Mouse (Mus musculus) yolk sac, embryonic 10.5 days (tissue): ENCODE data around the gene Olfr971.
"Not testable (repeated sequence)": the region's sequence is repeated elsewhere in the genome, so short reads cannot be mapped to it uniquely, and the experiment has no call there.

Source experiments
- DNase-seq: peaks from one replicate; pipeline ENCODE4 v3.0.0-alpha.2; 2017; ENCODE audit warnings: low spot score

Gene Olfr971

DNA sequence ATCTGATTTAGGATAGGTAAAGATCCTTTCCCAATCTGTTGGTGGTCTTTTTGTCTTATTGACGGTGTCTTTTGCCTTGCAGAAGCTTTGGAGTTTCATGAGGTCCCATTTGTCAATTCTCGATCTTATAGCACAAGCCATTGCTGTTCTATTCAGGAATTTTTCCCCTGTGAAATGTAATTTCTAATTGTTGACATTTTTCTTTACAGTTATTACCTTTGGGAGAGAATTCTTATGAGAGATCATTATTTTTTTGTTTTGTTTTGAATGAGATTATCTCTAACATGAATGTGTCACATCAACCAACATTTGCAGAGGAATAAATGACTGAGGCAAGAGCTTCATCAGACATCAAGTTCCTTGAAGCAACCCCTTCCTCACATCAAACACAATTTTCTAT is at the start of gene Olfr971:
TSS of gene Olfr971 (plus strand) at position 301 of the 400 bp plus-strand sequence.
- DNase-seq = not testable (repeated sequence)

DNA sequence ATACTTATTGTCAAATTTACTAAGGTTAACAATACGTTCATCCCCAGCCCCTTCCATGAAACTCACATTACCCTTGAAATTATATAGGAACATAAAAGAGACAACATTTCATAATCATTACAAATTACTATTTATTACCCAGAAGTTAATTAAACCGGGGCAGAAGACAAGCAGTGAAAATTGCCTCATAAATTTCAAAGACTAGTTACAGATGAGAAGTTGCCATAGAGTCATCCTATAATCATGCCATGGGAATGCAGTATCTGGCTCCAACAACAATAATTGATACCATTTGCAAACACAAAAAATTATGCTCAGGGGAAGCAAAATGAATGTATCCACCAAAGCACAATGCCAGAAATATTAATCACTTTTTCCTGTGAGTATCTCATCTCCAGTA is 46.1 kb upstream of the Olfr971 start, which contains the start of gene Olfr969:
TSS of gene Olfr969 (plus strand) at position 388 of the 400 bp plus-strand sequence.
- DNase-seq = no peak

DNA sequence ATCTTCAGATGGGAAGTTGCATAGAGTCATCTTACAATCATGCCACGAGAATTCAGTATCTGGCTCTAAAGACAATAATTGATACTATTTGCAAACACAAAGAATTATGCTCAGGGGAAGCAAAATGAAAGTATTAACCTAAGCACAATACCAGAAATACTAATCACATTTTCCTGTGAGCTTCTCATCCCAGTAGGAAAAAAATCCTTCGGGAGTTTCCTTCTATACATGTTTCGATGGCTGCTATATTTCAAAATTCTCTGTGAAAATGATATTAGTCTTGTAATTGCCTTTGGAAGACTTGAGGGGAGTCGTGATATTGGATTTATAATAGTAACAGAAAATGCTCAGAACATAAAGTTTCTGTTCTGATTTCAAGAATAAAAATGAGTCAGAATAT is 28.1 kb upstream of the Olfr971 start, which contains the start of gene Olfr970:
TSS of gene Olfr970 (plus strand) at position 301 of the 400 bp plus-strand sequence.
- DNase-seq = no peak

DNA sequence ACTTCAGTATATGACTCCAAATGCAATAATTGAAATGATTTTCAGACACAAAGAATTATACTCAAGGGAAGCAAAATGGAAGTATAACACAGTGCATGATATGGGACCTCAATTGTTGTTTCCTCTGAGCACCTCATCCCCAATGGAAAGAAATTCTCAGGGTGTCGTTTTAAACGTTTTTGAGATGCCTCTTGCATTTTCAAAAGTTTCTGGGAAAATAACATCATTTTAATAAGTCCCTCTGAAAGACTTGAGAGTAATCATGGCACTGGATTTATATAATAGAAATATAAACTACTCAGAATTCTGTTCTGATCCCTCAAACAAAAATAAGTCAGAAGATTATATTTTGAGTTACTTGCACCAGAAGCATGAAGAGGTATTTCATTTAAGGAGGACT is 29.4 kb downstream of the Olfr971 start, which contains the start of gene Olfr972:
TSS of gene Olfr972 (plus strand) at position 301 of the 400 bp plus-strand sequence.
- DNase-seq = no peak

DNA sequence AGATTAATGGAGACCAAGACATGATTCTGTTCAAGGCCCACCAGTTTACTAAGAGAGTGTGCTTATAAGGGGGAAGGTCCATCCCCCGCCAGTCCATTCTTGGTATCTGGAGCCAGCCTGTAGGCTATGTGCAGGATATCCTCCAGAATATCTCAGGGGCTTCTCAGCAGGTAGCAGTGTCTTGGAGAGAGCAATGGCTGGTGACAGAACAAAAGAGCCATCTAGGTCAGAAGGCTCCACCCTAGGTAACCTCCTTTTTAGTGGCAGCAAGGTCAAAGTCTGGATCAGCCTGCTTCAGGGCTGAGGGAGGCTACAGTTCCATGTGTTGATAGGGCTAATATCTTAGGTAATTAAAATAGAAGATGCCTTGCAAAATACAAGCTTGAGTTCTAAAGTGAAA is 35.3 kb downstream of the Olfr971 start:
- DNase-seq = not testable (repeated sequence)

DNA sequence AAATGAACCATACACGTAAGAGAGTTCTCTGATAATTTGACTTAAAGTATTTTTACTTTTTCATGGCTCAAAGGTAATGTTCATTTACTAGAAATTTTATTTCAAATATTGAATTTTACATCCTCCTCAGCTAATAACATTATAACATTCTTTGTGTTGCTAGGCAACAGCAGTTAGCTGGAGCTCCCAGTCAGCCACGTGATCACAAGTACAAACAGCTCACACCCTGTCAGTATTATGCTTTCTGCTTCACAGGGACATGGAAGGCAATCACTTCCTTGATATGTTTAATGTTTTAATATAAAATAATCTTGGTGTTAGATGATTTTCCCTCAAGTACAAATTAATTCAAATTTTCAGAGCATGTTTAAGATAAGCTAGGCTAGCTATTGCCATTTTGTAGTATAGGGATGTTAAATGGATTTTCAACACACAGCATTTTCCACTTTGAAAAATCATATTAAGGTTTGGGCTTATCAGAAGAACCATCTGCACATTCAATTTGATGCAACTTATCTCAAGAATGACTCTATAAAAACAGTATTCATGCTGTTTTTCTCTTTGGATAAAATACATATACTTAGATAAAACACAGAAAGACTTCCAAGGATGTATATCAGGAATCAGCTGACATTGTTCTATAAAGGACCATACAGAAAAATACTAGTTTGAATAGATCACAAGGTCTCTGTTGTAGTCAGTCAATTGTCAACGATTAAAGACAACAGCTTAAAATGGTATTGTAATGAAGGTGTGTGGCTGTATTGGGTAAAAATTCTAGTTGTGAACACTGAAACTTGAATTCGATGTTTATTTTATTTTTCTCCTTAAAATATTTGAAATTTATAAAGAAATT is 41.1 kb downstream of the Olfr971 start:
- DNase-seq = not testable (repeated sequence)
